Mouse (Mus musculus) forelimb bud, embryonic 11.5 days (tissue): ENCODE data around the gene Dazl.

Experiments used
- DNase-seq: peaks from one replicate; pipeline ENCODE4 v3.0.0-alpha.2; 2012; ENCODE audit warnings: low read depth, low spot score

The Dazl gene

DNA sequence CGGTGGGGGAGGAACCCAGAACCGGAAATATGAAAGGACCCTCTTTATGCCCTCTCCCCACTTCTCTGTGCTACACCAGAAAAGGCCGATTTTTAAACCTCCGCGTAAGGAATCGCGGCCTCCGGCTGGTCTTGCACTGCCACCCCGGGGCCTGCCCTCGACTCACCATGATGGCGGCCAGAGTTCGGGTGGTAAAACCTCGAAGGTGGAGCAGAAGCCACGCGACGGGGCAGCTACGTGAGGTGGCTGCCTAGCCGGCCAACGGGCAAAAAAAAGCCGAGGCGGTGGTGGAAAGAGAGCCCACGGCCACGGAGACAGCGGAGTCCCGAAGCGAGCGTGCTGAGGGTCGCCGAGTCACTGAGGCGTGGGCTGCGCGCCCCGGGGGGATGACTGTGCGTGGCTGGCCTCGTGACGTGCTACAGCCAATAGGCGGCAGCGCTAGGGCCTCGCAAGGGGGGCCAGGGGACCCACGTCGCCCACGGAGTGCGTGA lies at the start of gene Dazl:
Dazl (minus strand) TSS at position 396 of the 491 bp plus-strand sequence.
- DNase-seq, result no peak

GRCm38 (mm10) chr17:50341850-50342544 lies 48.6 kb upstream of the Dazl start:
- no peak for DNase-seq

DNA sequence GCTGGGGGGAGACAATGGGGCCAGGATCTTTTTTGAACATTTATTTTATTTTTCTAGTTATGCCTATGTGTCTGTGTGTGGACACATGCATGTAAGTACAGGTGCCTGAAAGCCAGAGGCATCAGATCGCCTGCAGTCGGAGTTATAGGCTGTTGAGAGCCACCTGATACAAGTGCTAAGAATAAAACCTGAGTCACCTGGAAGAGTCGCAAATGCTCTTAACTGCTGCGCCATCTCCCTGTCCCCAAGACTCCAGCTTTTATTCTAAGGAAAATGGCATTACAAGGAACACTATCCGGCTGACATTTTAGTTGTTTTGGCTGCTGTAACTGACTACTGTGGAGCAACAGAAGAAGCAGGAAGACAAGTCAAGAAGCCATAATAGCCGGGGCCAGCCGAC lies 45.5 kb upstream of the Dazl start:
- DNase-seq, result no peak

DNA sequence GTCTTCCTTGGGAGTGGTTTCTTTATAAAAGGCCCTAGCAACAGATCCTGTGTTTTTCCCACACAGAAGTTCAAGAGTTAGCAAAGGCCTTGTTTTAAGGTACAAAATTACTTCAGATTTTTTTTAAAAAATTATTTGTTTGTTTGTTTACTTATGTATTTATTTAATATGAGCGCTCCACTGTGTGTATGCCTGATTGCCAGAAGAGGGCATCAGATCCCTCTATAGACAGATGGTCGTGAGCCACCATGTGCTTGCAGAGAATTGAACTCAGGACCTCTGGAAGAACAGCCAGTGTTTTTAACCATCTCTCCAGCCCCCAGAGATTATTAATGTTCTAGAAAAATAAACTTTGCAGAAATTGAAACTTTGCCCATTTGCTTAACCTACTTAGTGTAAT lies 42.3 kb upstream of the Dazl start:
- DNase-seq, result no peak

GRCm38 (mm10) chr17:50334694-50335093 lies 41.3 kb upstream of the Dazl start:
- DNase-seq, result no peak

- no peak for DNase-seq
Observed at GRCm38 (mm10) chr17:50332012-50332300, 38.5 kb upstream of the Dazl start.

DNA sequence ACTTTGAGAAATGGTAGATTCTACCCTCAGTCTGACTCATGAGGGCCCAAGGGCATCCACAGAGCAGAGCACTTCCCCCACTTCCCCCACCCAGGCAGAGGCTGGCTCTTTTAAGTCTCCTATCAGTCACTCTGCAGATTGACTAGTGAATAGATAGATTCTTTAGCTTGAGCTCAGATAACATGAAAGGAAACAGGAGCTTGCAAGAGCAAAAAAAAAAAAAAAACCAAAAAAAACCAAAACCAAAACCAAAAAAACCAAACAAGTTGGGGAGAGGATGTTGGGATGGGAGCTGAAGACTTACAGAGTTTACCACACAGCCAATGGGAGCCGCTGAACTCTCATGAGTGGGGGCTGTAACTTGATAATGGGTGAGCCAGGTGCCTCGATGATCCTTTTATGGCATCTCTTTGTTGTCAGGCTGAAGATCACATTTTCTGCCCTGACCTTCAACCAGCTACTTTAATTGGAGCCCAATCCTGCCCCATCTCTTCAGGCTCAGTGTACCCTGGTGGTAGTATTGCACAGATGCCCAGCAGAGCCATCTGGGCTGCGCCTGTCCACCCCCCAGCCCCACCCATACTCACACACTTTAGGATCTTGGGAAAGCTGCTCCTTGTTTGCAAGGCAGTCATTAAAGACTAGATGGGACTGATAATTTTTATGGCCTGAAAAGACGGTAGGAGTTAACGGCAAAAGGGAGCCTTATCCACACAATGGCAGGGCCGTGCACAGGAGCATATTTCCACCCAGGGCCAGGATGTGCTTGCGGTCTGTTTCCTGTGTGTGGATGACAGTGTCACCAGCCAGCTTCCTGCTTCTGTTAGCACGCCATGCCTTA lies 38.0 kb upstream of the Dazl start:
- no peak for DNase-seq

DNA sequence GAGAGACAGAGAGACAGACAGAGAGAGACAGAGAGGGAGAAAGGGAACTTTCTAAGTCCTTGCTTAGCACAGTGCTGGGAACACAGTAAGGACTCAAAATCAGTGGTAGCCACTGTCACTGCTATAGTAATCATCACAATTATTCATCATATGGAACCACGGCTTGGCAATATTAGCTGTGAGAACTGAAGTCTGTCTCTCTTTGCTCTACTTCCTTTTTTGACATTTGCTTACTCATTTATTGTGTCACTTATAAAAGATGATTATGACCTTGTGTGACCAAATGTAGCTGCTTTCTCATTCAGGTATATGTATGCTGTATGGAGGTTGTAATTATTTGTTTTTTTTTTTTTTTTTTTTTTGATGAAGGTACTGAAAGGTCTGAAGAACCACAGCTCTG lies 36.8 kb upstream of the Dazl start:
- DNase-seq, result no peak

GRCm38 (mm10) chr17:50324658-50325057 lies 31.2 kb upstream of the Dazl start:
- no peak for DNase-seq

- no peak for DNase-seq
Observed at GRCm38 (mm10) chr17:50318810-50319209, 25.4 kb upstream of the Dazl start.

GRCm38 (mm10) chr17:50316216-50317150 lies 23.0 kb upstream of the Dazl start:
- DNase-seq, result no peak

DNA sequence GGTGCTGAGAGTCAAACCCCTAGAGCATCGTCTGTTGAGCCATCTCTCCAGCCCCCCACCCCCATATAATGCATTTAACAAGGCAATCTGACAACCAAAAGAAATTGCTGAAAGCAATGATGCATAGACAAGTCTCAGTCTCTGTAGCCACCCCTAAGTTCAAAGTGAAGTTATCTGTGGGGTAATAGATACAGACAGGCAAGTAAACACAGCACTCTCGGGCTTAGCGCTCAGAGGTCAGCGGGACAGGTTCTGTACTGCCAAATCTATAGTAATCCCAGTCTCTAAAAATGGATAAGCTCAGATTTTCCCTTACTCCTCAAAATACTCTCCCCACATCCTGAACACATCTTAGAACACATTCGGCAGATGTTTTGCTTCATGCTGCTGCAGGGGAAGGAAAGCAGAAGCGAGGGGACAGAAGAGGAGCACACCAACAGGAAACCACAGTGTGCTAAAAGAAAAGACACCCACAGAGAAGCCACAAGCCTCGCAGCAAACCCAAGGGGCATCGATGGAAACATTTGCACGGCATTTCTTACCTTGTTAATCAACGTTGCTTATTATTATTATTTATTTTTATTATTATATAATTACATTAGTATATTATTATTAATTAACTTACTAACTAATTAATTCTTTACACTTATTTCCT lies 16.8 kb upstream of the Dazl start:
- no peak for DNase-seq

DNA sequence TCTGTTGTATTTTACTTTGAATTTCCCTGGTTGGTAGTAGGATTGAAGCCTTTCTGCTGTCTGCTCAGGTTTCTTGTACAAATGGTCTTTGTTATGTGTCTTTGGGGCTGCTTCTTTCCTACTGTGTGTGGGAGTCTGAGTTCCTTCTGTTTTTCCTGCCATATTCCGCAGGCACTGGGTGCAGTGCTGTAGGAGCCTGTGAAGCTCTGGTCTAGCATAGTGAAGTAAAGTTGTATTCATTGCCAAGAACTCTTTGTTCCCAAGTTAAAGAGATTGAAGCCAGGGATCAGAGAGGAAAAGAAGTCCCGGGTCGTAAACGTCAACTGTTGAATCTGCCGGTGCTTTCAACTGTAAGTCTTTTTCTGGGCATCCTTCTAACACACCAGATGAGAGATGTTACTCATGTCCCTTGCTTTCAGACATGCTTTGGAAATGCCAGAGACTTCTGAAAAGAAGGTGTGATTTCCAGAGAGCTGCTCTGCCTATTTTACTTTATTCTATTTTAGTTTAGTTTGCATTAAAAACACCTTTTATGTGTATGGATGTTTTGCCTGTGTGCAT lies 16.2 kb upstream of the Dazl start:
- no peak for DNase-seq

DNA sequence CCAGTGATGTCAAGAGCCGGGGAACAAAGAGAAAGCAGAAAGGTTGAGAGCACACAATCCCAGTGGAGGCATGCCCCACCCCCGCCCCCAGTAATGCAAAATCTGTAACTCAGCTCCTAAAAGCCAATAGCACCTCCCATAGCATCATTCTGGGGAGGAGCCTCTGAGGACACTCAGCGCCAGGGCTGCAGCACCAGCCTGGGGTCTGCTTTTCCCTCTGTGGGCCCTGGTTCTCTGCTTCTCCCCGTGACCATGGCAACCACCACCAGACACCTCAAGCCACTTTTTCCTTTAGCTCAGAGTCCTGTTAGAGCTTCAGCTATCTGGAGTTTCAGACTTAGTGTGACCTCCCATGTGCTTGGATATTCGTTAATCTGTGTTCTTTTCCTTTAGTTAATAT lies 15.4 kb upstream of the Dazl start:
- no peak for DNase-seq

- DNase-seq, result no peak
Observed at GRCm38 (mm10) chr17:50308059-50308647, 14.7 kb upstream of the Dazl start.

DNA sequence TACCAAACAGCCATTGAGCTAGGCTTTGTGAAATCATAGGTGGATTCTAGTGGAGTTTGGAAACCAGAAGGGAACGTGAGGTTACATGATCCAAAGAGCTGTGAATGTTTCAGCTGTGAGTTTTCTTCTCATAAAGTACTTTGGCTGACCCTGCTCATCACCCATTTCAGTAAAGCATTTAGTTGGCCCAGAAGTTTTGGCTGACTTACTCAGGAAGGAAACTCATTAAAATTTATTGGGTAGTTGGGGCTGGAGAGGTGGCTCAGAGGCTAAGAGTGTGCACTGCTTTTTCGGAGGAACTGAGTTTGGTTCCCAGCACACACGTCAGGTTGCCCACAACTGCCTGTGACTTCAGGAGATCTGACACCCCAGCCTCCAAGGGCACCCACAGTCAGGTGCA lies 9.4 kb upstream of the Dazl start:
- no peak for DNase-seq

DNA sequence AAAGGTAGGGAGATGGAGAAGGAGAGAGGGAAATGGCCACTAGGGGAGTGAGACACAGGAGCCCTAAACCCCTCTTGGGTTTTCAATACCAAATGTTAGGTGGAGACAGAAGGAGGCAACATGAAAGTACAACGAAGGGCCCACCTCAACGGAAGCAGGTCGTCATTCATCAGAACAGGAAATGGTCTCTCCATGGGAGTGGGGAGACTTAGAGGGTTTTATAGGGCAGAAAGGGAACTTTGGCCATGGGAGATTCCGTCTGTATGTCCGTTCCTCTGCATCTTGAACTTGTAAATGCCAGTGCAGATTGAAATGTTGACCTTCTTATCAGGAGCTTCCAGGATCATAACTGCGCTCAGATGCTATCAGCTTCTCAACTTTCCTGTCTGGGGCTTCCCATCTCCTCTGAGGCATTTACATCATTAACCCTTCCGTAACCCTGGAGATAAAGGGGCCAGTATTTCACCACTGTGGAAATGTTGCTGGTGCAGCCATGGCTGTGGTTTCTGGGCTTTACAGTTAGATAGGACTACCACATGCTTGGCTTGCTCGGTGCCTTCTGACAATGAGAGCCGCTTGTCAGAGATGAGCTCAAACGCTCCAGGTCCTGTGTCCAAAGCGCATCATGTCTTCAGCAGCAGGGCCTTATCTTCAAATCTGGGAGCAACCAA lies 6.9 kb upstream of the Dazl start:
- no peak for DNase-seq

- no peak for DNase-seq
Observed at GRCm38 (mm10) chr17:50298821-50299220, 5.4 kb upstream of the Dazl start.

- no peak for DNase-seq
Observed at GRCm38 (mm10) chr17:50294726-50295125, 1.3 kb upstream of the Dazl start.

GRCm38 (mm10) chr17:50292661-50293171 lies 720 bp downstream of the Dazl start:
- peak; percentile 93 for DNase-seq
